Mouse (Mus musculus): Measurements from ENCODE around the gene Pgrmc2.

DNA sequence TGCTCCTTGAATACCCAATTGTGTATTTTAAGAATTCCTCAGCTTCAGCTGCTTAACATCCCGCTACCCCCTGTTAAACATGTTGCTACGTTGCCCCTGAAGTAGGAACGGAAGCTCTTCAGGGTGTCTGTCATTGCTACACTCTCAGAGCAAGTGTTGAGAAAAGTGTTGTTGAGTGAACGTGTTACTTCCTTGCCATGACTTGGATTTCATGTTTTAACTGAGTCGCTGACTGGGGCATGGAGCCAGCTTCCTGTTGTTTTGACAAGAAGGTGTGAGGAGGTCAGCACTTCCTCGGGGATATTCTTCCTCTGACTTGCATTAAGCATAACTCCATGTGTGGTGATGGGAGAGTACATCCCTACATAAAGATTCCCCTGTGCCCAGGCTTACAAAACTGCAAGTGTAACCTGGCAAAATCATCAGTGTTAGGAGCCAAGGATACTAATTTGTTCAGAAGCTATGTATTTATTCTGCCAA, 25.5 kb upstream of the Pgrmc2 start:
- TF ChIP-seq POLR2A (IDR thresholded peaks at IDR 0.05; ENCODE audit: low read depth, low read length): no peak
- no peak for TF ChIP-seq CTCF (IDR thresholded peaks at IDR 0.05; ENCODE audit: extremely low read depth, insufficient read length, insufficient replicate concordance, low read depth, low read length)
